Mouse (Mus musculus) heart, adult 2 months (tissue): ENCODE measurements at regions not wholly inside any gene's neighbourhood (a gene's known extent, or its start where the extent isn't known, plus 50 kb on each side); places are given as distances from the start of the nearest gene placed in this dataset.

ENCODE experiments used
- DNase-seq, 2 experiments: peaks; one replicate each; pipeline ENCODE4 v3.0.0; 2021
- H3K27ac ChIP-seq: fragments of 200-600 bp; 2 replicates; pipeline ENCODE4 v1.8.1; 2022
- H3K27me3 ChIP-seq: fragments of 200-500 bp; 2 replicates; pipeline ENCODE4 v1.6.1; 2012; ENCODE audit warnings: mild to moderate bottlenecking, low read length, inconsistent platforms, mixed read lengths; ENCODE audit not compliant: control insufficient read depth, insufficient read depth
- H3K36me3 ChIP-seq: fragments of 200-500 bp; 2 replicates; pipeline ENCODE4 v1.6.1; 2012; ENCODE audit warnings: low read length, inconsistent platforms; ENCODE audit not compliant: control insufficient read depth, insufficient read depth
- H3K4me1 ChIP-seq: fragments of 200-500 bp; 2 replicates; pipeline ENCODE4 v1.6.1; 2011; ENCODE audit warnings: low read length; ENCODE audit not compliant: control insufficient read depth, insufficient read depth
- H3K4me3 ChIP-seq: fragments of 200-600 bp; 2 replicates; pipeline ENCODE4 v1.8.1; 2022
- H3K79me2 ChIP-seq: fragments of 200-500 bp; replicated peaks from 2 replicates; pipeline ENCODE4 v1.6.1; 2012; ENCODE audit warnings: mild to moderate bottlenecking, inconsistent platforms, low read length, moderate library complexity, mixed read lengths; ENCODE audit not compliant: control insufficient read depth, insufficient read depth
- H3K9ac ChIP-seq: fragments of 200-500 bp; 2 replicates; pipeline ENCODE4 v1.6.1; 2012; ENCODE audit warnings: low read depth, mild to moderate bottlenecking, control low read depth, inconsistent platforms, low read length, mixed read lengths
- CTCF ChIP-seq: fragments of 200-600 bp; IDR thresholded peaks from 2 replicates; pipeline ENCODE4 v1.8.1; 2022; ENCODE audit warnings: antibody characterized with exemption, mild to moderate bottlenecking, moderate library complexity
- EP300 ChIP-seq: fragments of 200-500 bp; IDR thresholded peaks from 2 replicates; pipeline ENCODE4 v1.6.1; 2011; ENCODE audit warnings: low read depth, low read length, control low read depth; ENCODE audit not compliant: insufficient read depth
- POLR2A ChIP-seq: fragments of 200-500 bp; IDR thresholded peaks from 2 replicates; pipeline ENCODE4 v1.6.1; 2011; ENCODE audit warnings: mild to moderate bottlenecking, low read depth, low read length, control low read depth; ENCODE audit not compliant: insufficient read depth
- WGBS: fragments of 180-500 bp; shearing (Covaris S2); methylation state at CpG from one replicate; pipeline ENCODE4 v1.1.7; 2018; 5-methylcytosine and 5-hydroxymethylcytosine counted together
- intact Hi-C: fragments of 180-260 bp; cut with DNase I; formaldehyde crosslinking; loops from one replicate; pipeline ENCODE4 v1.15.1; 2025

DNA sequence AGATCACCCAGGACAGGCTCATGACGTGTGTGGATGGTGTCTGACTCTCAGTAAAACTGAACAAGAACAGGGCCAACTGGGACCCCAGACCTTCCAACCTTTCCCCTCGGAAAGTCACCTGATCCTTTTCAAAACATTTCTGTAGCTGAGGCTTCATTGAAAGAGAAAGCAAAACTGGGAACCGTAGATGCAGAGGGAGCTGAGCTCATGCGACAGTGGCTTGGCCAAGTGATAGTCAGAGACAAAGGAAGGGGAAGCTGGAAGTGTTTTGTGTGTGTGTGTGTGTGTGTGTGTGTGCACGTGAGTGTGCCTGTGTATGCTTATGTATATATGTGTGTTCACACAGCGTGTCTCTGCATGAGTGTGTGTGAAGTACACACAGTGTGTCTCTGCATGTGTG, 56.7 kb downstream of the Cryba4 start:
- DNase-seq, result no peak
- Histone ChIP-seq H3K27me3 (no peaks in the 10 kb centered on the region; the same call in 1 of the 2 replicates), H3K4me1 (no peaks in the 10 kb centered on the region), H3K4me3 (no peak overlapping the region), H3K36me3 (no peaks in the 10 kb centered on the region), H3K9ac (no peak overlapping the region), H3K79me2 (no peaks in the 10 kb centered on the region), H3K27ac (no peak overlapping the region)
- intact Hi-C loops, result no loop called here
- 45% methylated on average over 6 of the region's 6 CpGs for WGBS
- TF ChIP-seq EP300, result no peak
- no peak for TF ChIP-seq POLR2A
- no peak for TF ChIP-seq CTCF
